Mouse (Mus musculus) inflammation-experienced regulatory T-cells, adult 16 weeks (primary cell): ENCODE data around the gene Otol1. TPM values are rescaled to one million over a fixed set of nuclear protein-coding genes. Genes with fewer than 3 reads are reported as not detected.

Experiments used
- polyA plus RNA-seq: library from polyadenylated mRNA; unstranded; fragments of 100-300 nt; shearing (Covaris generic); gene quantifications from one replicate; pipeline ENCODE4 v1.2.1, GENCODE M21; 2017

The Otol1 gene
- not detected for polyA plus RNA-seq

GRCm38 (mm10) chr3:70007313-70007712, at the start of gene Otol1:
Otol1 (plus strand) TSS chr3:70007613.

Other genes with a start within 250 kb of the Otol1 start
- not detected for gene Sptssb, start 147.7 kb upstream of the Otol1 start, polyA plus RNA-seq